Mouse (Mus musculus): ENCODE measurements around the gene Gm10318. TPM values are rescaled to one million over a fixed set of nuclear protein-coding genes. Genes with fewer than 3 reads are reported as not detected.
A peak's percentile ranks its signal among the peaks of the same experiment; 100 is the strongest.

The Gm10318 gene
- polyA plus RNA-seq, 1 experiment from 2014 or later, result not detected

DNA sequence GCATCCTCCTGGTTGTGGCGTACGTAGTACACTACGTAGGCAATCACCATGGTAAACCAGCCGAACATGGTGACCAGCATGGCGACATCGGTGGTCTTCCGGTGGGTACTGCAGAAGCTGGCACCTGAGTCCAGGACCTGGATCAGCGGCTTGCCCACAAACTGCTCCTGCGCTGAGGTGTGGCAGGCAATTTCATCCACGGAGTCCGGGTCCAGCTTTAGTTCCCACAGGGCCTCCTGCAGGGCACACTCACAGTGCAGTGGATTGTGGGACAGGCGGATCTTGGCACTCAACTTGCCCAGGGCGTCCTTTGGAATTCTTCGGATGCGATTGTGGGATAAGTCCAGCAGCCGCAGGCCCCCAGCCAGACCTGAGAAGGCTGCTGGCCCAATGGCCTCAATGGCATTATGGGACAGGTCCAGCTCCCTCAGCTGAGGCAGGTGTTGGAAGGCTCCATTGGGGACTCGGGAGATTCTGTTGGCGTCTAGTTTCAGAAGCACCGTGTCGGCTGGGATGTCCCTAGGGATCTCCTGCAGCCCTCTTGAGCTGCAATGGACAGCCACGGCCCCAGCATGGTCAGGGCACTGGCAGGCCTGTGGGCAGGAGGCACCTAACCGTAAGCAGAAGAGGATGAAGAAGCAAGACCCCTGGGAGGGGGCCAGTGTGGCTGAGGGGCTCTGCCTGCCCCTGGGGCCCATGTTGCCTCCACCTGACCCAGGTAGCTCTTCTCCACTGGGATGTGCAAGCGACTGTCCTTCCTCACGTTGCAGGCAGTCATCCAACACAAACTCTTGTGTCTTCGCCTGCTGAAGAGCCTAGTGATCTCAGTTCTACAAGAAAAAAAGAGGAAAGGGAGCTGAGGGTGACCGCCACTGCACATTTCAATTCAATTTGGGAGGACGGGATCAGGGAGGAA is 48.5 kb downstream of the Gm10318 start:
- Histone ChIP-seq H3K27ac (no peak overlapping the region), H3K36me3 (no peaks in the 10 kb centered on the region), H3K4me3 (peak overlapping the region; percentile 51; the same call in 1 of the 2 replicates), H3K9ac (peak overlapping the region; percentile 59; the same call in 1 of the 2 replicates), H3K27me3 (replicated peaks) (0 out of 2 replicates have a peak, but pooled peaks cover 4% of the 10 kb centered on the region), H3K4me1 (peaks cover 12% of the 10 kb centered on the region; the same call in 1 of the 2 replicates), H3K4me2 (replicated peaks) (peak overlapping the region; percentile 83), H3K9me3 (no peaks in the 10 kb centered on the region)
- no peak for ATAC-seq (ENCODE audit: low FRiP score, low read depth)
- 85% methylated on average over 27 of the region's 27 CpGs for WGBS

DNA sequence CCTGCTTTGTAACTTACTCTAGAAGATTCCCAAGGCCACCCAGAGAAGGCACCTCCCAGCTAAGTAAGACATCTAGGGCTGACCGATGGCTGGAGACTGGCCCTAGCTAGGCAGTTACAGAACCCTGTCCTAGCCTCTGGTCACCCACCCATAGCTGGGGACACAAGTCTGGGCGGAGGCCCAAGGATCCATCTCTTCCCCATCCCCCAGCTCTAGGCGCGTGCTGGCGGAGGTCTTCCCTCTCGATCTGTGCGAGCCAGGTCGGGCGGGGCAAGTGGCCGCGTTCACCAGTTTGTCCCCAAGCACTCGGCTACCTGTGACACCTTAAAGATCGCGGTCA is 49.2 kb downstream of the Gm10318 start:
- H3K36me3 ChIP-seq, result no peaks in the 10 kb centered on the region
- no peaks in the 10 kb centered on the region for H3K9me3 ChIP-seq
- WGBS, result 3% methylated on average over 14 of the region's 14 CpGs
- no peak; the same call in 1 of the 2 replicates for ATAC-seq (ENCODE audit: low FRiP score, low read depth)
- H3K4me3 ChIP-seq, result peak overlapping the region; percentile 51
- peaks cover 12% of the 10 kb centered on the region; the same call in 1 of the 2 replicates for H3K4me1 ChIP-seq
- H3K27me3 ChIP-seq (replicated peaks), result 0 out of 2 replicates have a peak, but pooled peaks cover 4% of the 10 kb centered on the region
- H3K27ac ChIP-seq, result no peak overlapping the region
- peak overlapping the region; percentile 83 for H3K4me2 ChIP-seq (replicated peaks)
- peak overlapping the region; percentile 59 for H3K9ac ChIP-seq

DNA sequence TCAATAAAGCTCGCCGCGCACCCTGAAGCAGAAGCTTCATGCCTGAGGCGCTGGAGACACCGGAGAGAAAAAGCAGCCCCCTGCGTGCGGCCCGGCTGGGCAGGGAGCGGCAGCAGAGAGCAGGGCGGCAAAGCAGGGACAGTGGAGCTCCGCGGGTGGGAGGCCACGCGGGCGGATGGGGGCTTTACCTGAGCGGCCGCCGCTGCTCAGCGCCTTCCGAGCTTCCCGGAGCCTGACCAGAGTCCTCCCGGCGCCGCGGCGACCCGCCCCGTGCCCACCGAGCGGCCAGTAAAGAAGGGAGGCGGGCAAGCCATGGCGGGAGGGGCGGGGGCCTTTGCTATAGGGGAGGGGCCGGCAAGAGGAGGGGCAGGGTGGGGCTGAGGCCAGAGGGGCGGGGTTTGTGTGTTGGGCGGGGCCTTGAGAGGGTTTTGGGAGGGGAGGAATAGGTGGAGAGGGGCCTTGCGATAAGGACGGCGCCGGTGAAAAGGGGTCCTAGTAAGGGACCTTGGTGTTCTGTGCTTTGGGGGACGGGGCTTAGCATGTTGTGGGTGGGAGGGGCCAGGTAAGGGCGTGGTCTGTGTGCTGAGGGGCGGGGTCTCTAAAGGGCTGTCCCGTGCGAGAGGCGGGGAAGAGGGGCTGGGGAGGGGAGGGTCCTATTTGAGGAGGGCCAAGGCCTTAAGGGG is 49.7 kb downstream of the Gm10318 start, which contains the start of gene Lrrc3:
TSS of gene Lrrc3 (minus strand) at position 326 of the 683 bp plus-strand sequence.
- peak within 1 kb of the TSS; percentile 83 for H3K4me2 ChIP-seq (replicated peaks)
- H3K4me3 ChIP-seq, result peak within 1 kb of the TSS; percentile 51
- peak; percentile 79 for ATAC-seq (ENCODE audit: low FRiP score, low read depth)
- 1% methylated on average over 45 of the region's 46 CpGs for WGBS
- peak within 1 kb of the TSS; percentile 59 for H3K9ac ChIP-seq
- 0 out of 2 replicates have a peak, but pooled peaks cover 4% of the 10 kb centered on the region for H3K27me3 ChIP-seq (replicated peaks)
- H3K9me3 ChIP-seq, result no peaks in the 10 kb centered on the region
- H3K36me3 ChIP-seq, result no peaks in the 10 kb centered on the region
- H3K4me1 ChIP-seq, result peaks cover 12% of the 10 kb centered on the region; the same call in 1 of the 2 replicates
- no peak within 1 kb of the TSS for H3K27ac ChIP-seq

DNA sequence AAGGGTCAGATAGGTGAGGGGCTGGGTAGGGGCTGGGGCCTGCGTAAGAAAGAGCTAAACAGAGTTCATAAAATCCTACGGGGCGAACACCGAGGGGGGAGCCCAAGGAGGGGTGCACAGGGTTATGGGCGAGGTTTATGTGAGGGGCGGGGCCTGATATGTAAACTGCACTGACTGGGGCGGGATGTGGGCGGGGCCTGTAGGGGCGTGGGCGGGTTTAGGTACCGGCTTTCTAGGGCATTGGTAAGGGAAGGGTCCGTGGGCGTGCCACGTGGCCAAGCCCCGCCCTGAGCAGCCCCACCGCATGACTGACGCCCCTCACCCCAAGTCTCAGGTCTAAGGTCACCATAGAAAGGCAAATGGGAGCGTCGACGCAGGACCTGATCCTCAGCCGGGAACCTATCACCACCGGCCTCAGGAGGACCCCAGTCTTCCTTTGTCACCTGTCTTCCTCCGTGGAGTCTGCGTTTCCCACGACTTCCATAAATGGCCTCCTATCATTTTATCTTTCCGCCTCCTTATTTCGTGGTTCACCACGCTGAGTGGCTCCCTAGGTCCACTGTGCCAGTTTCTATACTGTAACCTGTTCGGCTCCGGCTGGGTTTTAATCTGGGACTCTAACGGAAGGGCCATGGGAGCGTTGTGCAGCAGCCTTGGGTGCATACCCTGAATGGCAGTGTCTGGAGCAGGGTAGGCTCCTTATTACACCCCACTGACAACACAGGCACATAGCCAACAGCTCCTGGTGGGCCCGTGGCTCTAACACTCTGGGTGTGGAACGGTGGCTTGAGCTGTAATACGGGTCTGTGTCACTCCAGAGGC is 50.4 kb downstream of the Gm10318 start:
- 6% methylated on average over 35 of the region's 35 CpGs for WGBS
- H3K9me3 ChIP-seq, result no peaks in the 10 kb centered on the region
- 0 out of 2 replicates have a peak, but pooled peaks cover 4% of the 10 kb centered on the region for H3K27me3 ChIP-seq (replicated peaks)
- peak overlapping the region; percentile 83 for H3K4me2 ChIP-seq (replicated peaks)
- H3K4me3 ChIP-seq, result peak overlapping the region; percentile 51
- H3K4me1 ChIP-seq, result peaks cover 12% of the 10 kb centered on the region; the same call in 1 of the 2 replicates
- H3K27ac ChIP-seq, result no peak overlapping the region
- no peaks in the 10 kb centered on the region for H3K36me3 ChIP-seq
- peak overlapping the region; percentile 59 for H3K9ac ChIP-seq
- peak; percentile 89 for ATAC-seq (ENCODE audit: low FRiP score, low read depth)

Other genes with a start within 250 kb of the Gm10318 start
- gene Sumo3, start 246.8 kb upstream of the Gm10318 start, polyA plus RNA-seq (2016; fragmentation: Nextera tagmentation; extraction: Ambion mirVana), result 288 and 299 TPM in 2 replicates
- gene Gm49325, start 246.7 kb upstream of the Gm10318 start, polyA plus RNA-seq (2016; fragmentation: Nextera tagmentation; extraction: Ambion mirVana), result 7.6 and 11.0 TPM in 2 replicates
- 90.9 and 93.7 TPM in 2 replicates for gene Ube2g2, start 230.6 kb upstream of the Gm10318 start, polyA plus RNA-seq (2016; fragmentation: Nextera tagmentation; extraction: Ambion mirVana)
- 0.98 and 1.2 TPM in 2 replicates for gene Tspear, start 166.3 kb upstream of the Gm10318 start, polyA plus RNA-seq (2016; fragmentation: Nextera tagmentation; extraction: Ambion mirVana)
- gene Gm19402, start 162.1 kb upstream of the Gm10318 start, polyA plus RNA-seq (2016; fragmentation: Nextera tagmentation; extraction: Ambion mirVana), result not detected in 2 replicates
- gene Gm9508, start 155.6 kb upstream of the Gm10318 start, polyA plus RNA-seq (2016; fragmentation: Nextera tagmentation; extraction: Ambion mirVana), result not detected in 2 replicates
- not detected in 2 replicates for gene Gm10272, start 146.2 kb upstream of the Gm10318 start, polyA plus RNA-seq (2016; fragmentation: Nextera tagmentation; extraction: Ambion mirVana)
- not detected in 2 replicates for gene Gm10024, start 141.4 kb upstream of the Gm10318 start, polyA plus RNA-seq (2016; fragmentation: Nextera tagmentation; extraction: Ambion mirVana)
- not detected in 2 replicates for gene Gm10142, start 137.1 kb upstream of the Gm10318 start, polyA plus RNA-seq (2016; fragmentation: Nextera tagmentation; extraction: Ambion mirVana)
- not detected in 2 replicates for gene Krtap12-1, start 132.3 kb upstream of the Gm10318 start, polyA plus RNA-seq (2016; fragmentation: Nextera tagmentation; extraction: Ambion mirVana)
- gene Gm10100, start 126.4 kb upstream of the Gm10318 start, polyA plus RNA-seq (2016; fragmentation: Nextera tagmentation; extraction: Ambion mirVana), result not detected in 2 replicates
- gene Gm18596, start 110.2 kb upstream of the Gm10318 start, polyA plus RNA-seq (2016; fragmentation: Nextera tagmentation; extraction: Ambion mirVana), result not detected in 2 replicates
- not detected in 2 replicates for gene Gm9736, start 101.5 kb upstream of the Gm10318 start, polyA plus RNA-seq (2016; fragmentation: Nextera tagmentation; extraction: Ambion mirVana)
- not detected in 2 replicates for gene Gm3233, start 93.2 kb upstream of the Gm10318 start, polyA plus RNA-seq (2016; fragmentation: Nextera tagmentation; extraction: Ambion mirVana)
- not detected in 2 replicates for gene Gm3238, start 81.5 kb upstream of the Gm10318 start, polyA plus RNA-seq (2016; fragmentation: Nextera tagmentation; extraction: Ambion mirVana)
- not detected in 2 replicates for gene Gm7138, start 75.9 kb upstream of the Gm10318 start, polyA plus RNA-seq (2016; fragmentation: Nextera tagmentation; extraction: Ambion mirVana)
- gene Gm3250, start 70.3 kb upstream of the Gm10318 start, polyA plus RNA-seq (2016; fragmentation: Nextera tagmentation; extraction: Ambion mirVana), result not detected in 2 replicates
- not detected in 2 replicates for gene Gm7137, start 64.7 kb upstream of the Gm10318 start, polyA plus RNA-seq (2016; fragmentation: Nextera tagmentation; extraction: Ambion mirVana)
- not detected in 2 replicates for gene Gm9639, start 57.8 kb upstream of the Gm10318 start, polyA plus RNA-seq (2016; fragmentation: Nextera tagmentation; extraction: Ambion mirVana)
- gene Gm19668, start 53.7 kb upstream of the Gm10318 start, polyA plus RNA-seq (2016; fragmentation: Nextera tagmentation; extraction: Ambion mirVana), result not detected in 2 replicates
- not detected in 2 replicates for gene Gm9507, start 41.0 kb upstream of the Gm10318 start, polyA plus RNA-seq (2016; fragmentation: Nextera tagmentation; extraction: Ambion mirVana)
- gene Gm2696, start 38.2 kb upstream of the Gm10318 start, polyA plus RNA-seq (2016; fragmentation: Nextera tagmentation; extraction: Ambion mirVana), result not detected in 2 replicates
- not detected in 2 replicates for gene Krtap10-4, start 25.8 kb upstream of the Gm10318 start, polyA plus RNA-seq (2016; fragmentation: Nextera tagmentation; extraction: Ambion mirVana)
- not detected in 2 replicates for gene Krtap10-10, start 16.9 kb upstream of the Gm10318 start, polyA plus RNA-seq (2016; fragmentation: Nextera tagmentation; extraction: Ambion mirVana)
- gene Gm36176, start 6.1 kb upstream of the Gm10318 start, polyA plus RNA-seq (2016; fragmentation: Nextera tagmentation; extraction: Ambion mirVana), result not detected in 2 replicates
- gene Gm3285, start 9.1 kb downstream of the Gm10318 start, polyA plus RNA-seq (2016; fragmentation: Nextera tagmentation; extraction: Ambion mirVana), result not detected in 2 replicates
- 8.0 and 8.4 TPM in 2 replicates for gene Lrrc3, start 49.7 kb downstream of the Gm10318 start, polyA plus RNA-seq (2016; fragmentation: Nextera tagmentation; extraction: Ambion mirVana)
- gene Trpm2, start 117.7 kb downstream of the Gm10318 start, polyA plus RNA-seq (2016; fragmentation: Nextera tagmentation; extraction: Ambion mirVana), result 2.2 and 3.0 TPM in 2 replicates
- 35.4 and 35.8 TPM in 2 replicates for gene 1810043G02Rik, start 125.7 kb downstream of the Gm10318 start, polyA plus RNA-seq (2016; fragmentation: Nextera tagmentation; extraction: Ambion mirVana)
- gene Pfkl, start 157.2 kb downstream of the Gm10318 start, polyA plus RNA-seq (2016; fragmentation: Nextera tagmentation; extraction: Ambion mirVana), result 113 and 115 TPM in 2 replicates
- gene Dnmt3l, start 189.1 kb downstream of the Gm10318 start, polyA plus RNA-seq (2016; fragmentation: Nextera tagmentation; extraction: Ambion mirVana), result not detected in 2 replicates
- 0.17 and 0.22 TPM in 2 replicates for gene Aire, start 190.8 kb downstream of the Gm10318 start, polyA plus RNA-seq (2016; fragmentation: Nextera tagmentation; extraction: Ambion mirVana)
- gene Icosl, start 216.4 kb downstream of the Gm10318 start, polyA plus RNA-seq (2016; fragmentation: Nextera tagmentation; extraction: Ambion mirVana), result 1.3 TPM in 2 replicates

Measured in neural tube, embryonic 12.5 days (tissue).